Mouse (Mus musculus) gastrocnemius, postnatal 36 days (tissue): ENCODE measurements around the gene Gab2. TPM values are rescaled to one million over a fixed set of nuclear protein-coding genes. Genes with fewer than 3 reads are reported as not detected.

Source experiments
- DNase-seq, 2 experiments: peaks; one replicate each; pipeline ENCODE4 v3.0.0; 2022
- intact Hi-C: fragments of 180-260 bp; cut with DNase I; formaldehyde crosslinking; loops from one replicate; pipeline ENCODE4 v1.15.1; 2025
- total RNA-seq, 2 experiments: library from RNA; stranded (reverse); gene quantifications; 2 replicates each; pipeline ENCODE4 v1.2.3; 2021

Gene Gab2
- total RNA-seq, 2 experiments from 2014 or later = 6.0 to 6.7 TPM

- intact Hi-C loops = no loop called here
- DNase-seq = peak in 1 of 2 experiments; percentile 10
These were observed 228.3 kb downstream of the Gab2 start for GRCm38 (mm10) chr7:97309461-97310340.

GRCm38 (mm10) chr7:97310341-97310635 lies 228.9 kb downstream of the Gab2 start:
- no peak for DNase-seq
- intact Hi-C loops = no loop called here

GRCm38 (mm10) chr7:97311620-97312019 lies 230.2 kb downstream of the Gab2 start:
- no peak for DNase-seq
- intact Hi-C loops = no loop called here

- intact Hi-C loops = no loop called here
- DNase-seq = peak in 1 of 2 experiments; percentile 12
These were observed 230.8 kb downstream of the Gab2 start for GRCm38 (mm10) chr7:97312196-97312595.

GRCm38 (mm10) chr7:97312856-97313255 lies 231.5 kb downstream of the Gab2 start:
- intact Hi-C loops = no loop called here
- peak in 1 of 2 experiments; percentile 7 for DNase-seq

- DNase-seq = peak in 1 of 2 experiments; percentile 10
- intact Hi-C loops = no loop called here
These were observed 232.1 kb downstream of the Gab2 start for GRCm38 (mm10) chr7:97313364-97313995.

- intact Hi-C loops = no loop called here
- peak in 1 of 2 experiments; percentile 14 for DNase-seq
These were observed 233.3 kb downstream of the Gab2 start for GRCm38 (mm10) chr7:97314646-97315045.

GRCm38 (mm10) chr7:97315656-97316055 lies 234.3 kb downstream of the Gab2 start:
- no peak for DNase-seq
- intact Hi-C loops = no loop called here

- DNase-seq = no peak
- intact Hi-C loops = no loop called here
These were observed 236.3 kb downstream of the Gab2 start for GRCm38 (mm10) chr7:97317706-97318105.

- DNase-seq = no peak
- intact Hi-C loops = no loop called here
These were observed 243.0 kb downstream of the Gab2 start for GRCm38 (mm10) chr7:97324342-97324741.

GRCm38 (mm10) chr7:97325156-97325985 lies 244.0 kb downstream of the Gab2 start:
- DNase-seq = no peak
- intact Hi-C loops = no loop called here

- no peak for DNase-seq
- intact Hi-C loops = no loop called here
These were observed 246.0 kb downstream of the Gab2 start for GRCm38 (mm10) chr7:97327376-97327775.

GRCm38 (mm10) chr7:97328891-97329588 lies 247.7 kb downstream of the Gab2 start:
- intact Hi-C loops = no loop called here
- DNase-seq = no peak

- intact Hi-C loops = no loop called here
- no peak for DNase-seq
These were observed 248.3 kb downstream of the Gab2 start for GRCm38 (mm10) chr7:97329676-97330075.

GRCm38 (mm10) chr7:97330931-97331645 lies 249.7 kb downstream of the Gab2 start:
- DNase-seq = no peak
- intact Hi-C loops = no loop called here

- peak; percentile 88 to 95 for DNase-seq
- intact Hi-C loops = no loop called here
These were observed 250.6 kb downstream of the Gab2 start, which contains the start of the genes Usp35 and Kctd21 for GRCm38 (mm10) chr7:97331726-97332666. Usp35 (minus strand) TSS chr7:97332020. Kctd21 (plus strand) TSS chr7:97332327.

GRCm38 (mm10) chr7:97332667-97333041 lies 251.3 kb downstream of the Gab2 start:
- intact Hi-C loops = no loop called here
- no peak for DNase-seq

GRCm38 (mm10) chr7:97333113-97333898 lies 251.9 kb downstream of the Gab2 start:
- DNase-seq = no peak
- intact Hi-C loops = no loop called here
